Mouse (Mus musculus) heart, postnatal 10 days (tissue): ENCODE results near the gene Tmem92. TPM values are rescaled to one million over a fixed set of nuclear protein-coding genes. Genes with fewer than 3 reads are reported as not detected.
"Not testable (repeated sequence)": the region's sequence is repeated elsewhere in the genome, so short reads cannot be mapped to it uniquely, and the experiment has no call there.

ENCODE experiments used
- DNase-seq, 2 experiments: peaks; one replicate each; pipeline ENCODE4 v3.0.0; 2021
- intact Hi-C: fragments of 180-260 bp; cut with DNase I; formaldehyde crosslinking; loops from one replicate; pipeline ENCODE4 v1.15.1; 2025
- total RNA-seq, 2 experiments: library from RNA; stranded (reverse); gene quantifications; 2 replicates each; pipeline ENCODE4 v1.2.3; 2021

Gene Tmem92
- not detected for total RNA-seq

- intact Hi-C loops = no loop called here
- DNase-seq = no peak
Observed at GRCm38 (mm10) chr11:94782603-94783002, at the start of gene Tmem92. Tmem92 (minus strand) TSS chr11:94782703.

DNA sequence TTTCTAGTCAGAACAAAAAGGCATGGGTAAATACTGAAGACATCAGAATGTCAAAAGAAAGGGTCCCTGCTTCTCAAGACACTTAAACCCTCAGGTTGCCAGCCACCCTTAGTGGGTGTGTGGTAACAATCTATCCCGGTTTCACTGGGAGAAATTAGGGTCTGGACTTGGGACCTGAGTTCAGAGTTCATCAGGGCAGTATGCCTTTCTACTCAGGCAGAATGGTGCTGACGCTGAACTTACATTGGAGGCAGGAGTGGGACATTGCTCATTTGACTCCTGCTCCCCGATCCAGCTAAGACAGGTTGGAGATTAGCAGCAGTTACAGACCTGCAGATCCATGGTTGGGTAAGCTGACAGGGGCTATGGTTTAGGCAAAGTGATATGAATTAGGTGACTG lies 46.5 kb upstream of the Tmem92 start:
- intact Hi-C loops = no loop called here
- no peak for DNase-seq

DNA sequence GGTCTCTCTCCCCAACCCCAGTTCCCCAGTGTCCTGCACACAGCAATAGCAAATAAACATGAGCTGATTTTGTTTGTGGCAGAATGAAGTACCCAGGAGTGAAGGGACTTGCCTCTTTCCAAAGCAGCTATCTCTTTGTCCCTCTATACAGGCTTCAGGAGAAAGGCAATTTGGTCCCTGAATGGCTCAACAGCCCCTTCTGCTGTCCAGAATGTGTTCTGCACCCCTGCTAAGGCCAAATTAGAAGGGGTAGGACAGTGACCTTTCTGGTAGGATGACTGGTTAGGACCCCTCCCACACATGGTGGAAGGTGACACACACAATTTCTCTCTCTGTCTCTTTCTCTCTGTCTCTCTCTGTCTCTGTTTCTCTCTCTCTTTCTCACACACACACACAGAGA lies 36.9 kb upstream of the Tmem92 start:
- intact Hi-C loops = loop anchor here (2.0 kb wide), 1 partner anchor 35 kb away; no protein-coding TSS in a partner anchor
- peak; percentile 21 to 25 for DNase-seq

GRCm38 (mm10) chr11:94818946-94819345 lies 36.4 kb upstream of the Tmem92 start:
- intact Hi-C loops = loop anchor here (2.0 kb wide), 1 partner anchor 34 kb away; no protein-coding TSS in a partner anchor
- peak in 1 of 2 experiments; percentile 7 for DNase-seq

DNA sequence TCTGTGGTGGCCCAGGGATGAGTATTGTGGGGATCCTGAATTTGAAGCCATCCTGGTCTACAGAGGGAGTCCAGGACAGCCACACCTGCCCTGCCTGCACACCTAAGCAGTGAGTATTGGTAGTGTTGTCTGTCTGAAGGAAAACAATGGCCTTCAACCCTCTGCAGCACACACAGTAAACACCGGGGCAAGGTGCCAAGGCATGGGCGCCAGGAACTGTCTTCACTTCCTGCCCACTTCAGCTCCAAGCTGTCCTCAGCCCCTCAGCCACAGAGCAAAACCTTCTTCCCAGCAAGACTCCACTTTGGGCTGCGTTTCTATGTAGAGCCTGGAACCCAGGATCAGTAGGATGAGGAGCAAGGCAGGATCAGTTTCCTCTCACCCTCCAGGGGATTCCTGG lies 29.0 kb upstream of the Tmem92 start:
- intact Hi-C loops = not testable (repeated sequence)
- DNase-seq = peak; percentile 7 to 35

DNA sequence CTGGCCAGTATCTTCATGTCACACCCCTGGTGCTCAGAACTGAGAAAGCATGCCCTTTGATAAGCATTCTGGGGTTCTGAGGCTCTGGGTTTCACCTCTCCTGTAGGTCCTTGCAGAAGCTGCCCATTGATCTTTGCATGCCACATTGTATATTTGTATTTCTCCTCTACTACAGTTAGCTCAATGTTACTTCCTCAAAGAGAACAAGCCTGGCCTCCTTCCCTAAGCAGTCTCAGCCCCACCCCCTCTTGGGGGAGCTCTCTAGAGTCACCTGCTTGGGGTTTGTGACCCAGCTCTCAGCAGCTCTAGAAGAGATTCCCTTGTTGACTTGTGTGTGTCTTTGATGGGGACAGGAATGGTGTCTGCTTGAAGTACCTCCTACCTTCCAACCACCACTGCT lies 9.2 kb upstream of the Tmem92 start:
- DNase-seq = no peak
- intact Hi-C loops = no loop called here

DNA sequence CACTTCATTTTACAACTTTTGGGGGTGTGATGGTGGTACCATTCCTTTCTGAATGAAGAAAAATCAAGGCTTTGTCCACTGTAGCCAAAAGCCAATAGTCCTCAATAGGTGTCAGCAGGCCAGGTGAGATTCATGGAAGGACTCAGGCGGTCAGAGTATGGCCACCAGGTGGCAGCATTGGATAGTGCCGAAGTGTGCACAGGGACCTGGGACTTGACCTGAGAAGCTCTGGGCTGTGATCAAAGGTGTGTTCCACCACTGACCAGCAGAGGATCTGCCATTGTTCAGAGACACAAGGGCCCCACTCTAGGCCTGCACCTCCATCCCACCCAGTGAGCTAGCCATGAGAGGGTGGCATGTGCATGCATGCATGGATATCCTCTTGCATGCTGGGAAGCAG lies 2.7 kb upstream of the Tmem92 start:
- DNase-seq = peak; percentile 62 to 80
- intact Hi-C loops = loop anchor here (2.0 to 5.0 kb wide), 3 partner anchors 34 to 152 kb away; partner anchors contain the start of gene Col1a1

- intact Hi-C loops = no loop called here
- no peak for DNase-seq
Observed at GRCm38 (mm10) chr11:94774887-94775497, 7.5 kb downstream of the Tmem92 start.

GRCm38 (mm10) chr11:94773851-94774250 lies 8.7 kb downstream of the Tmem92 start:
- peak in 1 of 2 experiments; percentile 10 for DNase-seq
- intact Hi-C loops = no loop called here

DNA sequence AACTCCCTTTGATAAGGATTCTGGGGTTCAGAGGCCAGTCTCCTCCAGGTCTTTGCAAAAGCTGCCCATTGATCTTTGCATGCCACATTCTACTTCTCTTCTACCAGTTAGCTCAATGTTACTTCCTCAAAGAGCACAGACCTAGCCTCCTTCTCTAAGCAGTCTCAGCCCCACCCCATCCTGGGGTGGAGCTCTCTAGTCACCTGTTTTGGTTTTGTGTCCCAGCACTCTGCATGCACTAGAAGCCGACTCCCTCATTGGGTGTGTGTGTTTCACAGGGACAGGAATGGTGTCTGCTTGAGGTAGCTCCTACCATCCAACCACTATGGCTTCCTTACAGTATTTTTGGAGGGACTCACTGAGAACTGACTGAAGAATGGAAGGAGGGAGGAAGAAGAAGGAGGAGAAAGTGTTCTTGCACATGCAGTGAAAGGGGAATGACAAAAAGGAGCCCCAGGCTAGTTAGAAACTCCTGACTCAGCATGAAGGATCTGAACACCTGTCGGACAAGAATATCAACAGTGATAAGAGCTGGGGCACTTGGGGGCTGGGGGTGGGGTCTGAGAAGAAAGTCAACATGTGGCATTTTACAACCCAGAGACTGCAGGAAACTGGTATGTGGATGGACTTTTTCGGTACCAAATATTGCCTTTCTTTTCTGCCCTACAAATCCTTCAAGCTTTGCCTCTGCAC lies 10.0 kb downstream of the Tmem92 start:
- intact Hi-C loops = no loop called here
- DNase-seq = no peak

DNA sequence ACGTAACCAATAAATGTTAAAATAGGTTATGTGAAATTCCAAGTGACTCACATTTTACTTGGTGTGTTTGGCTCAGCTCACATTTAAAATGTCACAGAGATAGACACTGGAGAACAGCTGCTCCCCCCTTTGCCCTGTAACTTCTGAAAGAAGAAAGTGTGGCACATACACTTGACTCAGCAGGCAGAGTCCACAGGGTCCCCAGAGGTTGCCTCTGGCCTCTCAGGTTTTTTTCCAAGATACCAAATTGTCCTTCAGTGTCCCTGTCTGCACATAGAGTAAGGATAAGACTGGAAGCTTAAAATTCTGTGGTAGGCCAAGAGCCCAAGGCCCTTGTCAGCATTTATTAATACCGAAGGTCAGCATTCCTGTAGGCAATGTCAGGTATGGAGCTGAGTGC lies 15.3 kb downstream of the Tmem92 start:
- intact Hi-C loops = no loop called here
- no peak for DNase-seq

DNA sequence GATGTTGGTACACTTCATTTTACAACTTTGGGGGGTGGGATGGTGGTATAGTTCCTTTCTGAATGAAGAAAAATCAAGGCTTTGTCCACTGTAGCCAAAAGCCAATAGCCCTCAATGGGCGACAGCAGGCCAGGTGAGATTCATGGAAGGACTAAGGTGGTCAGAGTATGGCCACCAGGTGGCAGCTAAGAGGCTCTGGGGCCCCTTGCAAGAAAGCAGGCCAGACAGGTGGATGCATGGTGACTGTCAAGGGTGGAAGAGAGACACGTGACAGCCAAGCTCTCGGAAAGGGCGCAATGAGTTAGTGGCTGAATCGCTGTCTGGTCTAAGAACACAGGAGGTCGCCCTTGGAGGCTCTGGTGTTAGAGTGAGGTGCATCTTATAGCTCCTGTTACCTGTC lies 19.7 kb downstream of the Tmem92 start:
- no peak for DNase-seq
- intact Hi-C loops = no loop called here

- no peak for DNase-seq
- intact Hi-C loops = no loop called here
Observed at GRCm38 (mm10) chr11:94762281-94762680, 20.2 kb downstream of the Tmem92 start.

GRCm38 (mm10) chr11:94760799-94761198 lies 21.7 kb downstream of the Tmem92 start:
- intact Hi-C loops = no loop called here
- no peak for DNase-seq

DNA sequence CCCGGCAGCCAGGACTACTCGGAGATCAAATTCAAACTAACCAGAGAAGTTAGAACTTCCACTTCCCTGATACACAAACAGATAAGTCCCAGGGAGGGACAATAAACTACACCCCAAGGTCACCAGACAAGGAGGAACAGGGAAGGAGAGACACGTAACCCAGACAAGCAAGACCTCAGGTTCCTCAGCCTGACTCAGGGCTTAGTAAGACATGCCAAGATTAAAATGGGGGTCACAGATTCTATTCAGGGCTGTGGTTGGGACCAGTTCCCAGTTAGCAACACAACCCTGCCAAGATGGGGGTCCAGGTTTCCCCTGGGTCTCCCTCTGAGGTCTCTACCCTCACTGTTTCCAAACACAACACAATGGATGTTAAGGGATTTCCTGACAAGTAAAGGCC lies 22.1 kb downstream of the Tmem92 start:
- intact Hi-C loops = no loop called here
- no peak for DNase-seq

GRCm38 (mm10) chr11:94759916-94760315 lies 22.6 kb downstream of the Tmem92 start:
- DNase-seq = no peak
- intact Hi-C loops = no loop called here

DNA sequence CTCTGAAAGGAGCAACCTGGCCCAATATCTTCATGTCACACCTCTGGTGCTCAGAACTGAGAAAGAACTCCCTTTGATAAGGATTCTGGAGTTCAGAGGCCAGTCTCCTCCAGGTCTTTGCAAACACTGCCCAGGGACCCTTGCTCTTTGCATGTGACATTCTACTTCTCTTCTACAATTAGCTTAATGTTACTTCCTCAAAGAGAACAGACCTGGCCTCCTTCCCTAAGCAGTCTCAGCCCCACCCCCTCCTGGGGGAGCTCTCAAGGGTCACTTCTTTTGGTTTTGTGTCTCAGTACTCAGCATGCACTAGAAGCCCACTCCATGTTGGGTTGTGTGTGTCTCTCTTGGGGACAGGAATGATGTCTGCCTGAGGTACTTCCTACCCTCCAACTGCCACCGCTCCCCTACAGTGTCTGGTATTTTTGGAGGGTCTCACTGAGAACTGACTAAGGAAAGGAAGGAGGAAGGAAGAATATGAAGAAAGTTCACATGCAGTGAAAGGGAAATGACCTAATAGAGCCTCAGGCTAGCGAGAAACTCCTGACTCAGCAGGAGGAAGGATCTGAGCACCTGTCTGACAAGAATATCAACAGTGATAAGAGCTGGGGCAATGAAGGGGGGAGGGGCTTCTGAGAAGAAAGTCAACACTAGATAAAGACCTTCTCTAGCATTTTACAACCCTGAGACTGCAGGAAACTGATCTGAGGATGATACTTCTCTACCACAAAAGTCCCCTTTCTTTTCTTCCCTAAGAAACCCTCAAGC lies 29.4 kb downstream of the Tmem92 start:
- DNase-seq = no peak
- intact Hi-C loops = no loop called here

DNA sequence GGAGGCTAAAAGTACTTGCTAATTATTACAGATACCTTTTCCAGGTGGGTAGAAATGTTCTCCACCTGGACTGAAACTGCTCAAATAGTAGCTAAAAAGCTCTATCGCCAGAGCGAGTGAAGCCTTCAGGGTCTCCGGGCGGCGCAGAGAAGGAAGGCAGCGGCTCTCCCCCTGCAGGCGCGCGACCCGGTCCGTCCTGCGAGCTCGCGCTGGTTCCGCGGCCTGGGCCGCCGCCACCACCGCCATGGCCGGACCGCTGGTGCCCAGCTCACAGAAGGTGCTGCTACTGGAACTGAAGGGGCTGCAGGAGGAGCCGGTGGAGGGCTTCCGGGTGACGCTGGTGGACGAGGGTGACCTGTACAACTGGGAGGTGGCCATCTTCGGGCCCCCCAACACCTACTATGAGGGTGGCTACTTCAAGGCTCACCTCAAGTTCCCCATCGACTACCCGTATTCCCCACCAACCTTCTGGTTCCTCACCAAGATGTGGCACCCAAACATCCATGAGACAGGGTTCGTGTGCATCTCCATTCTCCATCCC lies 40.7 kb downstream of the Tmem92 start, which contains the start of gene Cdc34b:
Gene Cdc34b (plus strand): TSS at position 51 of the 541 bp plus-strand sequence.
- intact Hi-C loops = no loop called here
- no peak for DNase-seq

- intact Hi-C loops = no loop called here
- no peak for DNase-seq
Observed at GRCm38 (mm10) chr11:94735746-94736145, 46.8 kb downstream of the Tmem92 start.

DNA sequence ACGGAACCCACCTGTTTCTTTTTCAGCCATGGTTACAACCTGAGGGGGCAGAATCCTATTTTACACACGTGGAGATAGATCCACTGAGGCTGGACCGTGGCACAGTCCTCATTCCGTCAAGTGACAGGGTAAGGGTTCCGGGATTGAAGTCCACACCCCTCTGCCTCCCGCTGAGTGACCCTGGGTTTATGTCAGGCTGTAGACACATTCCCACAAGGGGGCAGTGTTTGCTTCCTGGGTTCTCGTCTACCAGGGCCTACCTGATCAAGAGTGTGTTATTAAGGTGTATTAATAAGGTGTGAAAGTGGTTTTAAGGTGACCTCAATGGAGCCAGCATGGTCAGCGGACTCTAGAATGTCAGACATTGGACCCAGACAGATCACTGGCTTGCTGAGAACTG lies 49.7 kb downstream of the Tmem92 start:
- intact Hi-C loops = no loop called here
- peak; percentile 20 to 36 for DNase-seq

DNA sequence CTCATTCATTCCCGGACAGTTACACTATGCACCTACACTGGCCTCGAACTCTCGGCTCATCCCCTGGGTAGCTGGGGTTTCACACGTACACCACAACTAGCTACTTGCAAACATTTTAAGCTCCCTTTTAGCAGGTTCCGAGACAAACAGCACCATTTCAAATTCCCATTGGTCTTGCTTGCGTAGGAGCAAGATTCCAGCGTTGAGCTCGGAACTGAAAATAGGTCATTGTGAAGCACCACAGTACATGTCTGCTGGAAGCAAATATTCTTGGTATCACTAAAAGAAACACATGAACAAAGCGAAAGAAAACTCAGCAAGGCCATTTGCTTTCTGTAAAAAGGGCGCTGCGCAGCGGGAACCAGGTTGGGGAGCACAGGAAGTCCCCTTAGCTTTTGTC lies 51.3 kb downstream of the Tmem92 start:
- intact Hi-C loops = no loop called here

More for the DNA sequence above, 51.3 kb downstream of the Tmem92 start:
- no peak for DNase-seq
